11 mouse cellular contexts compared by ENCODE assay signal in genomic region chr14:115188256-115188655, GRCm38 (mm10).
"Had no signal": no experiment of that assay in that cellular context is flagged by ENCODE, and none has a peak within 500 bp of the region (broad histone marks: within the 10 kb centered on the region; RNA-seq: fewer than 3 reads in every experiment).

No protein-coding gene starts in this region.

- H3K27me3 ChIP-seq: kidney, embryonic 15.5 days; limb, embryonic 15.5 days; liver, embryonic 13.5 days; megakaryocyte, embryonic 14.5 days had no signal

- H3K9me3 ChIP-seq: kidney, embryonic 15.5 days; limb, embryonic 15.5 days; liver, embryonic 13.5 days; megakaryocyte, embryonic 14.5 days had no signal

- ATAC-seq: midbrain, embryonic 16.5 days had no signal

- H3K36me3 ChIP-seq: kidney, embryonic 15.5 days; limb, embryonic 15.5 days; liver, embryonic 13.5 days had no signal

- H3K4me1 ChIP-seq: kidney, embryonic 15.5 days; limb, embryonic 15.5 days; liver, embryonic 13.5 days had no signal

- DNase-seq: kidney, adult 2 months; kidney, postnatal 14 days; liver, embryonic 13.5 days; lung, adult 18-20 months; right cerebral cortex, postnatal 14 days; thymus, postnatal 4 days had no signal

- H3K9ac ChIP-seq: kidney, embryonic 15.5 days; limb, embryonic 15.5 days; liver, embryonic 13.5 days had no signal

- H3K27ac ChIP-seq: kidney, embryonic 15.5 days; limb, embryonic 15.5 days; liver, embryonic 13.5 days; stomach, postnatal 0 days had no signal

- H3K4me3 ChIP-seq: kidney, embryonic 15.5 days; limb, embryonic 15.5 days; liver, embryonic 13.5 days; megakaryocyte, embryonic 14.5 days had no signal
